Mouse (Mus musculus): ENCODE data around the gene Cdc20b. TPM values are rescaled to one million over a fixed set of nuclear protein-coding genes. Genes with fewer than 3 reads are reported as not detected.

Cdc20b gene
- polyA plus RNA-seq, 1 experiment from 2014 or later, result not detected

MicroRNAs encoded within 50 kb of the gene (microRNA counts, 519-probe panel; counts per million panel counts)
- microRNA mmu-miR-449a, result not detected
- not detected for microRNA mmu-miR-449b
- microRNA mmu-miR-449c, result not detected

Small RNA genes within 50 kb of the gene (microRNA-seq; reads per million reads assigned to microRNA genes)
- gene Mir449a, result 32.7 reads per million, percentile 35 among the genes with 10 or more reads in this experiment
- gene Mir449b, result not detected
- gene Mir449c, result not detected

Other genes with a start within 250 kb of the Cdc20b start
- 21.7 and 22.4 TPM in 2 replicates for gene Plpp1, start 234.3 kb upstream of the Cdc20b start, polyA plus RNA-seq (2014; fragmentation: Nextera tagmentation; extraction: Ambion mirVana)
- gene Mtrex, start 107.7 kb upstream of the Cdc20b start, polyA plus RNA-seq (2014; fragmentation: Nextera tagmentation; extraction: Ambion mirVana), result 105 and 110 TPM in 2 replicates
- gene Dhx29, start 107.7 kb upstream of the Cdc20b start, polyA plus RNA-seq (2014; fragmentation: Nextera tagmentation; extraction: Ambion mirVana), result 33.2 and 39.9 TPM in 2 replicates
- gene Ccno, start 47.3 kb upstream of the Cdc20b start, polyA plus RNA-seq (2014; fragmentation: Nextera tagmentation; extraction: Ambion mirVana), result 0.15 TPM in 1 of 2 replicates, not detected in the other
- not detected in 2 replicates for gene Mcidas, start 41.3 kb upstream of the Cdc20b start, polyA plus RNA-seq (2014; fragmentation: Nextera tagmentation; extraction: Ambion mirVana)
- gene Gpx8, start 11.3 kb downstream of the Cdc20b start, polyA plus RNA-seq (2014; fragmentation: Nextera tagmentation; extraction: Ambion mirVana), result 111 and 115 TPM in 2 replicates
- not detected in 2 replicates for gene Gzma, start 65.9 kb downstream of the Cdc20b start, polyA plus RNA-seq (2014; fragmentation: Nextera tagmentation; extraction: Ambion mirVana)
- gene Esm1, start 174.5 kb downstream of the Cdc20b start, polyA plus RNA-seq (2014; fragmentation: Nextera tagmentation; extraction: Ambion mirVana), result 2.1 and 2.6 TPM in 2 replicates
- not detected in 2 replicates for gene Gzmk, start 190.8 kb downstream of the Cdc20b start, polyA plus RNA-seq (2014; fragmentation: Nextera tagmentation; extraction: Ambion mirVana)